Mouse (Mus musculus) bone marrow macrophage, adult 2 months (primary cell): ENCODE measurements around the gene Serping1.

Experiments
- CTCF ChIP-seq: IDR thresholded peaks from 2 replicates; pipeline ENCODE4 v1.5.1; 2012; ENCODE audit warnings: low read depth, mild to moderate bottlenecking, low read length, moderate library complexity
- POLR2A ChIP-seq: IDR thresholded peaks from 2 replicates; pipeline ENCODE4 v1.6.1; 2012; ENCODE audit warnings: mild to moderate bottlenecking, low read depth, low read length, borderline replicate concordance

- no peak for TF ChIP-seq CTCF
- TF ChIP-seq POLR2A: no peak
These were observed 31.1 kb downstream of the Serping1 start for GRCm38 (mm10) chr2:84744126-84744525.
